Mouse (Mus musculus): ENCODE measurements at regions not wholly inside any gene's neighbourhood (a gene's known extent, or its start where the extent isn't known, plus 50 kb on each side); places are given as distances from the start of the nearest gene placed in this dataset.

- intact Hi-C loops (cut with DNase I) = loop anchor here (2.0 kb wide), 1 partner anchor 315 kb away; no protein-coding TSS in a partner anchor
- peak; percentile 60 to 68 for DNase-seq
These were observed 54.0 kb upstream of the Ets2 start for GRCm38 (mm10) chr16:95647854-95648253.

DNA sequence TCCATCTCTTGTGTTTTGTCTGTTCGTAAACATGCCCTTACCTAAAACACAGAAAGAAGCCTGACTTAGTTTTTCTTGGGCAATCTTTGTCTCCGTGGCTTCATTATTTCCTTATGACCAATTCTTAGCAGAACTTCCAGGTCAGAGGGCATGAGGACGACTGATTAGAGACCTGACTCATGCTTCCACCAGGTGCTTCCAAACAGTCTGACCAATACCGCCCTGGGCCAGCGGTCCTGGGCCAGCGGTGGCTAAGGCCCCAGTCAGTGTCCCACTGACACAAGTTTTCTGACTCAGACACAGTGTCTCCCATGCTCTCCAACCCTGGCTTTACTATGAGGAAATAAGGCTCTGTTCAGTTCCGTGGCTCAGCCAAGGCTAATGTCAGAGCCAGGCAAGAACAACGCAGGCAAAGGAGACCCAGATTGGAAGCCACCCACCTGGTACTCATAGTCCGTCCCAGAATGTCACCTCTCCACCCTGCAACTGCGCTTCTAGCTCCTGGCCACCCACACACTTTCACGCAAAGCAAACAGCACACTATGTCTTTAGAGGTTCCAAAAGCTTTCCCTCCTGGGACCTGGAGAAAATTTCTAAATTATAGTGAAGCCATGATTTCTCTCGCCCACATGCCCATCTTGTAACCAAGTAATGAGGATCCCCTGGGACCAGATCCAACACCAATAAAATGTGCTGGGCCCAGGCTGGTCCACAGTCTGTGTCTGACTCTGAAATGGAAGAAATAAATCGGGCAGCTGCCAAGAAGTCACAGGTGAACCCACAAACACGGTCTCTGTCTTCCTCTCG is 56.6 kb upstream of the Erg start:
- intact Hi-C loops (cut with DNase I) = no loop called here
- no peak for DNase-seq

GRCm38 (mm10) chr16:95640670-95641069 is 54.3 kb upstream of the Erg start:
- DNase-seq = no peak
- intact Hi-C loops (cut with DNase I) = no loop called here

- intact Hi-C loops (cut with DNase I) = no loop called here
- no peak for DNase-seq
These were observed 53.3 kb upstream of the Erg start for GRCm38 (mm10) chr16:95639677-95640076.

- no peak for DNase-seq
- intact Hi-C loops (cut with DNase I) = no loop called here
These were observed 51.5 kb upstream of the Erg start for GRCm38 (mm10) chr16:95637850-95638249.

GRCm38 (mm10) chr16:95636615-95637014 is 50.2 kb upstream of the Erg start:
- intact Hi-C loops (cut with DNase I) = no loop called here
- DNase-seq = no peak

Measured in gastrocnemius, postnatal 36 days (tissue).